Mouse (Mus musculus) embryonic facial prominence, embryonic 11.5 days (tissue): ENCODE results near the gene Ppp1cb. TPM values are rescaled to one million over a fixed set of nuclear protein-coding genes. Genes with fewer than 3 reads are reported as not detected.

Source experiments
- ATAC-seq: fragments of 200-750 bp; cut with Nextera tagmentation; replicated peaks from 2 replicates; pipeline ENCODE4 v1.8.0; 2017; ENCODE audit warnings: low read depth; ENCODE audit not compliant: insufficient number of reproducible peaks, low FRiP score, low TSS enrichment
- DNase-seq: peaks from one replicate; pipeline ENCODE4 v3.0.0-alpha.2; 2015; ENCODE audit warnings: low spot score
- H3K27ac ChIP-seq: fragments of 300-500 bp; sonication (generic); replicated peaks from 2 replicates; pipeline ENCODE4 v1.5.1; 2014; ENCODE audit warnings: mild to moderate bottlenecking, low read depth, low read length, control low read depth
- H3K27me3 ChIP-seq: fragments of 300-500 bp; sonication (generic); 2 replicates; pipeline ENCODE4 v1.6.1; 2014; ENCODE audit warnings: mild to moderate bottlenecking, low read length, moderate library complexity, mixed read lengths; ENCODE audit not compliant: control insufficient read depth, insufficient read depth
- H3K36me3 ChIP-seq: fragments of 300-500 bp; sonication (generic); replicated peaks from 2 replicates; pipeline ENCODE4 v1.6.1; 2014; ENCODE audit warnings: low read depth, mild to moderate bottlenecking, low read length, moderate library complexity, mixed read lengths; ENCODE audit not compliant: control insufficient read depth, insufficient read depth
- H3K4me1 ChIP-seq: fragments of 300-500 bp; sonication (generic); 2 replicates; pipeline ENCODE4 v1.6.1; 2014; ENCODE audit warnings: low read length, mixed read lengths; ENCODE audit not compliant: control insufficient read depth, insufficient read depth
- H3K4me2 ChIP-seq: fragments of 300-500 bp; sonication (generic); 2 replicates; pipeline ENCODE4 v1.6.1; 2014; ENCODE audit warnings: low read depth, mild to moderate bottlenecking, control low read depth, low read length, moderate library complexity
- H3K4me3 ChIP-seq: fragments of 300-500 bp; sonication (generic); 2 replicates; pipeline ENCODE4 v1.5.1; 2014; ENCODE audit warnings: low read depth, low read length, control low read depth
- H3K9ac ChIP-seq: fragments of 300-500 bp; sonication (generic); replicated peaks from 2 replicates; pipeline ENCODE4 v1.6.1; 2014; ENCODE audit warnings: mild to moderate bottlenecking, control low read depth, low read length
- H3K9me3 ChIP-seq: fragments of 300-500 bp; sonication (generic); replicated peaks from 2 replicates; pipeline ENCODE4 v1.6.1; 2016; ENCODE audit warnings: mild to moderate bottlenecking, low read length, inconsistent platforms, mixed read lengths; ENCODE audit not compliant: control insufficient read depth
- WGBS: fragments of 180-500 bp; shearing (Covaris S2); extraction: QIAGEN DNeasy Blood & Tissue Kit; methylation state at CpG from one replicate; pipeline ENCODE4 v1.1.7; 2014; 5-methylcytosine and 5-hydroxymethylcytosine counted together
- polyA plus RNA-seq: library from polyadenylated mRNA; unstranded; fragments of >200 nt; fragmentation: Nextera tagmentation; extraction: Ambion mirVana; gene quantifications from 2 replicates; pipeline ENCODE4 v1.2.1, GENCODE M21; 2014

The Ppp1cb gene
- polyA plus RNA-seq, 1 experiment from 2014 or later: 266 TPM

GRCm38 (mm10) chr5:32435612-32436011, 23.0 kb upstream of the Ppp1cb start:
- Histone ChIP-seq H3K9me3 (no peaks in the 10 kb centered on the region), H3K4me2 (no peak overlapping the region), H3K36me3 (no peaks in the 10 kb centered on the region), H3K4me1 (no peaks in the 10 kb centered on the region), H3K27me3 (no peaks in the 10 kb centered on the region), H3K9ac (no peak overlapping the region), H3K4me3 (no peak overlapping the region), H3K27ac (no peak overlapping the region)
- DNase-seq (no peak), ATAC-seq (no peak)
- 90% methylated on average over 3 of the region's 3 CpGs for WGBS

DNA sequence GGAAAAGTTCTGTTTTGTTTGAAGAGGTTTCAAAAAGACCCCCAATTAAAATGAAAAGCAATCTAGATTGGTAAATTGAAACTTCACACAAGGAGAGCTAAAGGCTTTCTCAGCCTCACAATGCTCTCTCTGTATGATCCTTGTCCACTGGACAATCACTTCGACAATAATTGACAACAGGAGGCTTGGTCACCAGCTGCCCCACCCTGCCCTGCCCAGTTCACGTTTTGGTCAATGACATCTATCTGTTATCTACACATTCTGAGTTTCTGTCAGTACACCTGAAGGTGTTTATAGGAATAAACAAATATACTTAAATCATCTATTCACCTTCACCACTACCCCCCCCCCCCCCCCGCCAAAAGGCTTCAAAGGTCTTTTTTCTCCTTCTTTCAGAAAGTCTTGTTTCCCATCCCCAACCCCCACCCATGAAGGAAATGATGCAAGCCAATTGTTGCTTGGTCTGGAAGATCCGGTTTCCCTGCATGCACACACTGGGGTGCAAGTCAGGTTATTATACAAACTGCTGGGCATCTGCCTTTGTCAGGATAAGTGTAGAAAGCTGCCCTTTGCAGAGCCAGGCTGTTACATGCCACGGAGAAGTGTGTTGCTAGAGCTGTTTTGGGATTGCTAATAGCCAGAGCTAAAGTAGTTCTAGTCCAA, 20.6 kb upstream of the Ppp1cb start:
- Histone ChIP-seq H3K27me3 (no peaks in the 10 kb centered on the region), H3K9me3 (no peaks in the 10 kb centered on the region), H3K4me3 (no peak overlapping the region), H3K36me3 (no peaks in the 10 kb centered on the region), H3K4me2 (no peak overlapping the region), H3K4me1 (no peaks in the 10 kb centered on the region), H3K27ac (no peak overlapping the region), H3K9ac (no peak overlapping the region)
- DNase-seq: no peak
- ATAC-seq: no peak
- WGBS: 36% methylated on average over 5 of the region's 5 CpGs

- H3K27me3 ChIP-seq: no peaks in the 10 kb centered on the region
- H3K9ac ChIP-seq: no peak overlapping the region
- WGBS: 63% methylated on average over 2 of the region's 2 CpGs
- no peak overlapping the region for H3K4me3 ChIP-seq
- no peaks in the 10 kb centered on the region for H3K9me3 ChIP-seq
- H3K4me2 ChIP-seq: no peak overlapping the region
- H3K4me1 ChIP-seq: no peaks in the 10 kb centered on the region
- DNase-seq (no peak), ATAC-seq (no peak)
- no peak overlapping the region for H3K27ac ChIP-seq
- H3K36me3 ChIP-seq: no peaks in the 10 kb centered on the region
These were observed 20.1 kb upstream of the Ppp1cb start for GRCm38 (mm10) chr5:32438564-32438922.

DNA sequence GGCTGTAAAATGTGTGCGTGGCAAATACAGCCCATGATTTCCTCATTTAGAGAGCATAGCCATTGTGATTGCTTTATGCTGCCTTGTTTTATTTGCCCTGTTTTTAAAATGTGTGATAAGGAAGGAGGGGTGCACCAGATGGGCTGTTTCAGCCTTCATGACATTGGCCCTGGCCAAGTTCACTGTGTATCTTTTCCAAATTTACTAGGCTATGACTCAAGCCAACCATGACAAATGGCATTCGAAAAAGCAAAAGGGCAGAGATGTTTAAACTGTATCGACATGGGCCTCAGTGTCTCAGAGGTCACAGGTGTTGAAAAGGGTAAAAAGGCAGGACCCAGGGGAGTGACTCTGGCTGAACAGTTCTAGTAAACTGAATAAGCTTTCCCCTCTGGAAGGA, 17.3 kb upstream of the Ppp1cb start:
- Histone ChIP-seq H3K36me3 (no peaks in the 10 kb centered on the region), H3K9ac (no peak overlapping the region), H3K27me3 (no peaks in the 10 kb centered on the region), H3K27ac (no peak overlapping the region), H3K9me3 (no peaks in the 10 kb centered on the region), H3K4me1 (no peaks in the 10 kb centered on the region), H3K4me3 (no peak overlapping the region), H3K4me2 (no peak overlapping the region)
- DNase-seq (no peak), ATAC-seq (no peak)
- WGBS: 72% methylated on average over 3 of the region's 3 CpGs

- DNase-seq: no peak
- no peak overlapping the region for H3K9ac ChIP-seq
- H3K4me2 ChIP-seq: no peak overlapping the region
- no peaks in the 10 kb centered on the region for H3K4me1 ChIP-seq
- ATAC-seq: no peak
- no peaks in the 10 kb centered on the region for H3K36me3 ChIP-seq
- H3K9me3 ChIP-seq: no peaks in the 10 kb centered on the region
- no peak overlapping the region for H3K27ac ChIP-seq
- no peak overlapping the region for H3K4me3 ChIP-seq
- no peaks in the 10 kb centered on the region for H3K27me3 ChIP-seq
- 87% methylated on average over 4 of the region's 4 CpGs for WGBS
These were observed 16.6 kb upstream of the Ppp1cb start for GRCm38 (mm10) chr5:32441992-32442575.

- no peak overlapping the region for H3K27ac ChIP-seq
- DNase-seq: no peak
- H3K4me1 ChIP-seq: no peaks in the 10 kb centered on the region
- 87% methylated on average over 3 of the region's 3 CpGs for WGBS
- H3K9ac ChIP-seq: no peak overlapping the region
- no peak for ATAC-seq
- no peaks in the 10 kb centered on the region for H3K27me3 ChIP-seq
- no peak overlapping the region for H3K4me2 ChIP-seq
- no peaks in the 10 kb centered on the region for H3K9me3 ChIP-seq
- no peaks in the 10 kb centered on the region for H3K36me3 ChIP-seq
- H3K4me3 ChIP-seq: no peak overlapping the region
These were observed 14.7 kb upstream of the Ppp1cb start for GRCm38 (mm10) chr5:32443906-32444305.

DNA sequence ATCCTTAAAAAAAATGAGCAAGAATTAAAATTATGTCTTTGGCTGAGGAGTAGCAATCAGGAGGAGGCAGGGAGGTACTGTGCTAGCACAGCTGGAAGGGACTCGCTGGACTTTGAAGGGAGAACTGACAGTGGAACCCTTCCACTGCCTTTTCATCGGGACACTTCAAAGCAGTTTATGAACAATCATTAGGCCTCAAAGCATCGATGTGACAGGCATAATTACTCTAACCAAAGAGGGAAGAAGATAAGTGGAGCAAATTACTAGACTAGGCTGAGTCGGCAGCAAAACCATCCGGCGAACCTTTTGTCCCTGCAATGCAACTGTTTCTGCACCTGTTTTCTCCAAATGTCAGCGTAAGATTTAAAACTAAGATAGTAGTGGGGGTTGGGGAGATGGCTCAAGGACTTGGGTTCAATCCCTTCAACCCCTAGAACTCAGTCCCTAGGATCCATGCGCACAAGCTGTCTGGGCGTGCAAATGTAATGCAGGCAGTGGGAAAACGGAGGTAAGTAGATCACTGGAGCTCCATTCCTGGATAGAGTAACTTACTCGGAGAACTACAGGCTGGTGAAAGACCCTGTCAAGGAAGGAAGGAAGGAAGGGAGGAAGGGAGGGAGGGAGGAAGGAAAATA, 13.2 kb upstream of the Ppp1cb start:
- no peak for ATAC-seq
- no peak for DNase-seq
- H3K27ac ChIP-seq: no peak overlapping the region
- no peak overlapping the region for H3K9ac ChIP-seq
- no peaks in the 10 kb centered on the region for H3K36me3 ChIP-seq
- no peaks in the 10 kb centered on the region for H3K9me3 ChIP-seq
- no peaks in the 10 kb centered on the region for H3K27me3 ChIP-seq
- no peak overlapping the region for H3K4me3 ChIP-seq
- no peaks in the 10 kb centered on the region for H3K4me1 ChIP-seq
- no peak overlapping the region for H3K4me2 ChIP-seq
- 45% methylated on average over 11 of the region's 11 CpGs for WGBS

GRCm38 (mm10) chr5:32446394-32446793, 12.2 kb upstream of the Ppp1cb start:
- no peak for DNase-seq
- Histone ChIP-seq H3K27me3 (no peaks in the 10 kb centered on the region), H3K4me1 (no peaks in the 10 kb centered on the region), H3K27ac (no peak overlapping the region), H3K4me3 (no peak overlapping the region), H3K9ac (no peak overlapping the region), H3K4me2 (no peak overlapping the region), H3K36me3 (no peaks in the 10 kb centered on the region), H3K9me3 (no peaks in the 10 kb centered on the region)
- 34% methylated on average over 5 of the region's 5 CpGs for WGBS
- ATAC-seq: no peak
